Mouse (Mus musculus): Measurements from ENCODE around the gene Zfp652. TPM values are rescaled to one million over a fixed set of nuclear protein-coding genes. Genes with fewer than 3 reads are reported as not detected.

Zfp652 gene
- total and polyA plus RNA-seq, 3 experiments: 16.1 to 54.4 (median 47.6) TPM

- intact Hi-C loops (cut with DNase I): loop anchor here (2.0 to 5.0 kb wide), 3 partner anchors 22 to 169 kb away; partner anchors contain the start of gene Phospho1
- H3K9ac ChIP-seq (ENCODE audit: low read depth, low read length): peak overlapping the region; percentile 23
- peak; percentile 68 to 76 for DNase-seq
- peak overlapping the region; percentile 27 for H3K4me3 ChIP-seq
- H3K79me2 ChIP-seq (replicated peaks; ENCODE audit: control insufficient read depth, insufficient read depth, low read length): no peaks in the 10 kb centered on the region
- H3K27me3 ChIP-seq (ENCODE audit: control insufficient read depth, insufficient read depth, low read length): no peaks in the 10 kb centered on the region
- H3K4me1 ChIP-seq (ENCODE audit: control insufficient read depth, insufficient read depth, low read length): peaks cover 16% of the 10 kb centered on the region
- WGBS: 16% methylated on average over 6 of the region's 6 CpGs
- no peaks in the 10 kb centered on the region for H3K36me3 ChIP-seq (ENCODE audit: control insufficient read depth, insufficient read depth, low read length)
- peak; percentile 76 for TF ChIP-seq EP300 (IDR thresholded peaks at IDR 0.05; ENCODE audit: insufficient read depth, low read depth, low read length)
- peak; percentile 56; the same call in 1 of the 2 replicates for TF ChIP-seq POLR2A (IDR thresholded peaks at IDR 0.05; ENCODE audit: insufficient read depth, low read depth, low read length)
- TF ChIP-seq CTCF (IDR thresholded peaks at IDR 0.05): no peak
- peak overlapping the region; percentile 53 for H3K27ac ChIP-seq
Measured at GRCm38 (mm10) chr11:95688515-95688914, 24.0 kb upstream of the Zfp652 start.

- WGBS: 6% methylated on average over 7 of the region's 7 CpGs
- DNase-seq: peak; percentile 47 to 58
- intact Hi-C loops (cut with DNase I): loop anchor here (2.0 to 5.0 kb wide), 3 partner anchors 22 to 168 kb away; partner anchors contain the start of gene Phospho1
- H3K4me1 ChIP-seq (ENCODE audit: control insufficient read depth, insufficient read depth, low read length): peaks cover 16% of the 10 kb centered on the region
- TF ChIP-seq EP300 (IDR thresholded peaks at IDR 0.05; ENCODE audit: insufficient read depth, low read depth, low read length): 0 out of 2 replicates have a peak, but pooled peaks have one; percentile 21
- no peak for TF ChIP-seq POLR2A (IDR thresholded peaks at IDR 0.05; ENCODE audit: insufficient read depth, low read depth, low read length)
- peak; percentile 17; the same call in 1 of the 2 replicates for TF ChIP-seq CTCF (IDR thresholded peaks at IDR 0.05)
- H3K36me3 ChIP-seq (ENCODE audit: control insufficient read depth, insufficient read depth, low read length): no peaks in the 10 kb centered on the region
- no peaks in the 10 kb centered on the region for H3K79me2 ChIP-seq (replicated peaks; ENCODE audit: control insufficient read depth, insufficient read depth, low read length)
- peak overlapping the region; percentile 23 for H3K9ac ChIP-seq (ENCODE audit: low read depth, low read length)
- H3K27me3 ChIP-seq (ENCODE audit: control insufficient read depth, insufficient read depth, low read length): no peaks in the 10 kb centered on the region
- peak overlapping the region; percentile 53 for H3K27ac ChIP-seq
- H3K4me3 ChIP-seq: peak overlapping the region; percentile 27
Measured at GRCm38 (mm10) chr11:95688981-95689380, 23.5 kb upstream of the Zfp652 start.

GRCm38 (mm10) chr11:95689544-95689943 lies 22.9 kb upstream of the Zfp652 start:
- Histone ChIP-seq H3K27ac (peak overlapping the region; percentile 53), H3K4me3 (no peak overlapping the region), H3K4me1 (ENCODE audit: control insufficient read depth, insufficient read depth, low read length) (peaks cover 16% of the 10 kb centered on the region), H3K36me3 (ENCODE audit: control insufficient read depth, insufficient read depth, low read length) (no peaks in the 10 kb centered on the region), H3K79me2 (replicated peaks; ENCODE audit: control insufficient read depth, insufficient read depth, low read length) (no peaks in the 10 kb centered on the region), H3K27me3 (ENCODE audit: control insufficient read depth, insufficient read depth, low read length) (no peaks in the 10 kb centered on the region), H3K9ac (ENCODE audit: low read depth, low read length) (no peak overlapping the region)
- intact Hi-C loops (cut with DNase I): loop anchor here (2.0 to 5.0 kb wide), 3 partner anchors 21 to 168 kb away; partner anchors contain the start of gene Phospho1
- TF ChIP-seq CTCF (IDR thresholded peaks at IDR 0.05) (no peak), POLR2A (IDR thresholded peaks at IDR 0.05; ENCODE audit: insufficient read depth, low read depth, low read length) (no peak), EP300 (IDR thresholded peaks at IDR 0.05; ENCODE audit: insufficient read depth, low read depth, low read length) (no peak)
- DNase-seq: no peak
- 57% methylated on average over 3 of the region's 3 CpGs for WGBS

- Histone ChIP-seq H3K4me3 (no peak overlapping the region), H3K36me3 (ENCODE audit: control insufficient read depth, insufficient read depth, low read length) (no peaks in the 10 kb centered on the region), H3K27me3 (ENCODE audit: control insufficient read depth, insufficient read depth, low read length) (no peaks in the 10 kb centered on the region), H3K4me1 (ENCODE audit: control insufficient read depth, insufficient read depth, low read length) (no peaks in the 10 kb centered on the region), H3K79me2 (replicated peaks; ENCODE audit: control insufficient read depth, insufficient read depth, low read length) (no peaks in the 10 kb centered on the region), H3K9ac (ENCODE audit: low read depth, low read length) (no peak overlapping the region), H3K27ac (no peak overlapping the region)
- no peak for DNase-seq
- WGBS: 67% methylated on average over 5 of the region's 5 CpGs
- intact Hi-C loops (cut with DNase I): no loop called here
- no peak for TF ChIP-seq EP300 (IDR thresholded peaks at IDR 0.05; ENCODE audit: insufficient read depth, low read depth, low read length)
- TF ChIP-seq CTCF (IDR thresholded peaks at IDR 0.05): no peak
- no peak for TF ChIP-seq POLR2A (IDR thresholded peaks at IDR 0.05; ENCODE audit: insufficient read depth, low read depth, low read length)
Measured at GRCm38 (mm10) chr11:95698541-95698940, 13.9 kb upstream of the Zfp652 start.

- Histone ChIP-seq H3K36me3 (ENCODE audit: control insufficient read depth, insufficient read depth, low read length) (no peaks in the 10 kb centered on the region), H3K4me1 (ENCODE audit: control insufficient read depth, insufficient read depth, low read length) (no peaks in the 10 kb centered on the region), H3K27ac (no peak overlapping the region), H3K79me2 (replicated peaks; ENCODE audit: control insufficient read depth, insufficient read depth, low read length) (no peaks in the 10 kb centered on the region), H3K27me3 (ENCODE audit: control insufficient read depth, insufficient read depth, low read length) (no peaks in the 10 kb centered on the region), H3K4me3 (no peak overlapping the region), H3K9ac (ENCODE audit: low read depth, low read length) (no peak overlapping the region)
- TF ChIP-seq EP300 (IDR thresholded peaks at IDR 0.05; ENCODE audit: insufficient read depth, low read depth, low read length) (no peak), POLR2A (IDR thresholded peaks at IDR 0.05; ENCODE audit: insufficient read depth, low read depth, low read length) (no peak), CTCF (IDR thresholded peaks at IDR 0.05) (no peak)
- DNase-seq: no peak
- intact Hi-C loops (cut with DNase I): no loop called here
- WGBS: 86% methylated on average over 13 of the region's 13 CpGs
Measured at GRCm38 (mm10) chr11:95700778-95701739, 11.4 kb upstream of the Zfp652 start.

All from heart, adult 2 months (tissue).